Mouse (Mus musculus): Measurements from ENCODE around the gene Olfml2a. TPM values are rescaled to one million over a fixed set of nuclear protein-coding genes. Genes with fewer than 3 reads are reported as not detected.
A peak's percentile ranks its signal among the peaks of the same experiment; 100 is the strongest.

Gene Olfml2a
- total RNA-seq, 2 experiments from 2014 or later = 4.2 to 6.6 TPM

DNA sequence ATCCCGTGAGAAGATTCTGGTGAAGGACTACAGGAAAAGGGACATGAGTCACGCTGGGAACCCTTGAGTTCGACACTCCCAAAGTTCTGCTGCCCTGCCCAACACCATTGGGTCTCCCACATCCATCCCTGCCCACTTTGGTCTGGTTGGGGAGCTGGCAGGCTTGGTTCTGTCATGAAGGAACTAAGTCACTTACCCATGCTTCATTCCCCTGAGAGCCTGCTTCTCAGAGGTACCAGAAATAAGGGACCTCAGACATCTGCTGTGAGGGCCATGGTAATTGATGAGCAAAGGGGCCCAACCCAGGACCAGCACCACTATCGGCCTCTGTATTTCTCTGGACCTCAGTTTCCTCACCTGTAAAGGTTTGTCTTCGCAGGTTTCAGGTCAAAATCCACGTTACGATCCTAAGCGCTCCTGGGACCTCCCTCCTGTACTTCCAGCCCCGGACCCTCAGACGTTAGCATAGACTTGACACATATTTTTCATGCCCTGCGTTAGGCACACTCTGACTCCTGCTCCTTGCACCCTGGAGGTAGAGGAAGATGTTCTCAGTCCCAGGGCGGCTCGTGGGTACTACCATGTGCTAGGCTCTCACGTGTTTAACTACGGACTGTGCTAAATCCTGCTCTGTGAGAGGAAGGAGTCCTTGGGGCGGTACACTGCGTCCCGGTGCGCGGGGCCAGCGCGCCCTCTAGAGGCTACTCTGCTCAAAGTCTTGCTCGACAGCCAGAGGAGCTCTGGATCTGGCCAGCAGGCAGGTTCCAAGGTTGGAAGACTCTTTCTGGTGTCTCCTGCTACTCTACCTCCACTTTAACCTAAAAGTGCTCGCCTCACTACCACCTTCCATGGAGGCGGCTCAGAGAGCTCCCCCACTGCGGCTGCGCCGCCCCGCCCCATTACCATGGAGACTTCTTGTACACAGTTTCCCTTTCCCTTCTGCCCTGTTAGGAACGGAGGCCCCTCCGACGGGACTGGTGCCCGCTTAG lies 65.9 kb downstream of the Olfml2a start, which contains the start of gene Wdr38:
Gene Wdr38, plus strand, starts transcription at position 91 of the 989 bp plus-strand sequence.
- peak within 1 kb of the TSS; percentile 82 for H3K4me3 ChIP-seq
- peak; percentile 92 for DNase-seq
- intact Hi-C loops (cut with DNase I) = loop anchor here (1.0 to 5.0 kb wide), 2 partner anchors 70 to 200 kb away; partner anchors contain the start of gene Nr6a1
- H3K27ac ChIP-seq = peak within 1 kb of the TSS; percentile 85
- no peak; the same call in none of the 2 replicates for TF ChIP-seq CTCF (IDR thresholded peaks at IDR 0.05)

DNA sequence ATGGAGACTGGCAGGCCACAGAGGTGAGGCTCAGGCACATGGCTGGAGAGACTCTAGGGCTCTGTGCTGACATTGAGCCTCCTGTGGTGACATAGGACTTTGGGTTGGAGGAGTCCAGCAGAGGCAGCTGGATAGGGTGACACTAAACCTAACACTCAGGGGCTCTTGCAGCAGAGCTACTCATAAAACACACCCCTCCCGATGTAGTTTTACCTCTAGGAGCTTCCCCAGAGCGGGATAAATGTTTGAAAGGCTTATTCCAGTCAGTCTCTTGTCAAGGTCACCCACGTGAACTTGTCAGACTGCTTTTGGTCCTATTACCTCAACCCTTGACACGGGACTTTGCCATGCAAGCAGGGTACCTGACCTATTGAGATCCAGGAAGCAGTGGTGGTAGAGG lies 67.6 kb downstream of the Olfml2a start:
- Histone ChIP-seq H3K27ac (no peak overlapping the region), H3K4me3 (no peak overlapping the region)
- intact Hi-C loops (cut with DNase I) = loop anchor here (5.0 kb wide), 1 partner anchor 202 kb away; no protein-coding TSS in a partner anchor
- no peak for TF ChIP-seq CTCF (IDR thresholded peaks at IDR 0.05)
- no peak for DNase-seq

- Histone ChIP-seq H3K4me3 (no peak overlapping the region), H3K27ac (no peak overlapping the region)
- TF ChIP-seq CTCF (IDR thresholded peaks at IDR 0.05) = no peak
- intact Hi-C loops (cut with DNase I) = loop anchor here (5.0 to 10.0 kb wide), 2 partner anchors 203 to 355 kb away; partner anchors contain the start of gene Psmb7
- peak; percentile 14 for DNase-seq
Measured at GRCm38 (mm10) chr2:38999910-39000586, 68.3 kb downstream of the Olfml2a start.

- Histone ChIP-seq H3K27ac (no peak overlapping the region), H3K4me3 (no peak overlapping the region)
- intact Hi-C loops (cut with DNase I) = loop anchor here (10.0 kb wide), 1 partner anchor 356 kb away; the partner anchor contains the start of gene Psmb7
- no peak for TF ChIP-seq CTCF (IDR thresholded peaks at IDR 0.05)
- peak; percentile 15 for DNase-seq
Measured at GRCm38 (mm10) chr2:39000587-39000919, 68.8 kb downstream of the Olfml2a start.

GRCm38 (mm10) chr2:39001866-39002265 lies 70.1 kb downstream of the Olfml2a start:
- no peak overlapping the region for H3K4me3 ChIP-seq
- intact Hi-C loops (cut with DNase I) = loop anchor here (10.0 kb wide), 1 partner anchor 357 kb away; the partner anchor contains the start of gene Psmb7
- TF ChIP-seq CTCF (IDR thresholded peaks at IDR 0.05) = no peak
- H3K27ac ChIP-seq = no peak overlapping the region
- no peak for DNase-seq

DNA sequence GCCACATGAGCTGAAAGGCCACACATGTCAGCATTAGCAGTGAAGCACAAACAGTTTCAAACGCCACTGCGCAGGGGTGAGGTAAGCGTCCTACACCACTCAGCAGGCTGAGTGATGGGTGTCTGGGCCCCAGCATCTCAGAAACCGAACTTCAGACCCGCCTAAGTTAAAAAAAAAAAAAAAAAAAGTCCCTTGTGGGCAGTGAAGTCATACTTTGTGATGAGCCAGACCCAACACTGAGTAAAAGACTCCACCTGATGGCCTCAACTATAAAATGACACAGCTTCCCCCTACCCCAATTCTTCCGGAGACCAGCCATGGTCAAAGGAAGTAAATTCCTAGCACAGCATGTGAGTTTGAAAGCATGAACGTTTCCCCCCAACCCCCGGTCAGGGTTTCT lies 71.3 kb downstream of the Olfml2a start:
- no peak for TF ChIP-seq CTCF (IDR thresholded peaks at IDR 0.05)
- Histone ChIP-seq H3K27ac (no peak overlapping the region), H3K4me3 (peak overlapping the region; percentile 94)
- intact Hi-C loops (cut with DNase I) = loop anchor here (10.0 kb wide), 1 partner anchor 358 kb away; the partner anchor contains the start of gene Psmb7
- DNase-seq = no peak

GRCm38 (mm10) chr2:39003512-39003911 lies 71.7 kb downstream of the Olfml2a start:
- intact Hi-C loops (cut with DNase I) = loop anchor here (10.0 kb wide), 1 partner anchor 359 kb away; the partner anchor contains the start of gene Psmb7
- TF ChIP-seq CTCF (IDR thresholded peaks at IDR 0.05) = no peak
- H3K27ac ChIP-seq = peak overlapping the region; percentile 88; the same call in 1 of the 2 replicates
- peak overlapping the region; percentile 94 for H3K4me3 ChIP-seq
- no peak for DNase-seq

GRCm38 (mm10) chr2:39004372-39004771 lies 72.6 kb downstream of the Olfml2a start:
- intact Hi-C loops (cut with DNase I) = loop anchor here (10.0 kb wide), 1 partner anchor 360 kb away; the partner anchor contains the start of gene Psmb7
- Histone ChIP-seq H3K4me3 (peak overlapping the region; percentile 94), H3K27ac (peak overlapping the region; percentile 88)
- TF ChIP-seq CTCF (IDR thresholded peaks at IDR 0.05) = no peak
- no peak for DNase-seq

- peak within 1 kb of the TSS; percentile 88 for H3K27ac ChIP-seq
- H3K4me3 ChIP-seq = peak within 1 kb of the TSS; percentile 94
- DNase-seq = peak; percentile 95
- intact Hi-C loops (cut with DNase I) = loop anchor here (10.0 kb wide), 1 partner anchor 360 kb away; the partner anchor contains the start of gene Psmb7
- no peak for TF ChIP-seq CTCF (IDR thresholded peaks at IDR 0.05)
Measured at GRCm38 (mm10) chr2:39004880-39005435, 73.2 kb downstream of the Olfml2a start, which contains the start of gene Arpc5l. Gene Arpc5l (plus strand): TSS chr2:39005348.

- intact Hi-C loops (cut with DNase I) = loop anchor here (10.0 kb wide), 1 partner anchor 361 kb away; the partner anchor contains the start of gene Psmb7
- Histone ChIP-seq H3K4me3 (peak within 1 kb of the TSS; percentile 94), H3K27ac (peak within 1 kb of the TSS; percentile 88)
- peak; percentile 10; the same call in 1 of the 2 replicates for TF ChIP-seq CTCF (IDR thresholded peaks at IDR 0.05)
- no peak for DNase-seq
Measured at GRCm38 (mm10) chr2:39005574-39006079, 73.8 kb downstream of the Olfml2a start, which contains the start of gene Rpl35. Gene Rpl35 (minus strand): TSS chr2:39005624.

DNA sequence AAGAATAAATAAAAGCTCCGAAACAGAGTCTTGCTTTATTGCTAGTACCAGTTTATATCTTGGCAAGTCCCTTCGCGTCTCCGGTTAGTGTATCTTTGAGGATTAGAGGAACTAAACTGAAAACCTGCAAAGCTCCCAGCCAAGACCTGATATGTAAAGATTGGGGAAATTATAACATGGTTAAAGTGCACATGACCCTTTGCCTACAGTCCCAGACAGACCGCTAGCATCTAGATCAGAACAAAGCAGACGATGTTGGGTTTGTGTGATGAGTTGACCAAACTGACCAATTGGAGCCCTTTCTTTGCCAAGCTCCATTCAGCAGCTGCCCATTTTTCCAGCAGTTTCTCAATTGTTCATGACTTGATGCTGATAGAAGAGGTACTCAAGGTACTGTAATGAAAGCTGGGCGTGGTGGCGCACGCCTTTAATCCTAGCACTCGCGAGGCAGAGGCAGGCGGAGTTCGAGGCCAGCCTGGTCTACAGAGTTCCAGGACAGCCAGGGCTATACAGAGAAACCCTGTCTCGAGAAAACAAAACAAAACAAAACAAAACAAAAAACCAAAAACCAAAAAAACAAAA lies 74.5 kb downstream of the Olfml2a start:
- H3K4me3 ChIP-seq = peak overlapping the region; percentile 94
- peak overlapping the region; percentile 88 for H3K27ac ChIP-seq
- intact Hi-C loops (cut with DNase I) = loop anchor here (10.0 kb wide), 1 partner anchor 361 kb away; the partner anchor contains the start of gene Psmb7
- no peak for TF ChIP-seq CTCF (IDR thresholded peaks at IDR 0.05)
- no peak for DNase-seq

Measured in gastrocnemius, adult 2 months (tissue).